ENCODE assay signal across 8 mouse cellular contexts in genomic region chr2:28514489-28514888, GRCm38 (mm10). TPM values are rescaled to one million over a fixed set of nuclear protein-coding genes. Genes with fewer than 3 reads are reported as not detected.
DNase-seq lines count a peak whose midpoint lies in the region; ATAC-seq and TF ChIP-seq lines count a peak whose summit lies in the region.

No protein-coding gene starts in this region.

- 22% methylated on average over 5 of the region's 5 CpGs for WGBS in forebrain, embryonic 11.5 days
- 18% methylated on average over 5 of the region's 5 CpGs for WGBS in lung, postnatal 0 days

- TF ChIP-seq CTCF in ES-Bruce4 (IDR thresholded peaks at IDR 0.05; ENCODE audit: low read depth, low read length), result peak; percentile 78
- TF ChIP-seq CTCF in brain, embryonic 14.5 days (IDR thresholded peaks at IDR 0.05; ENCODE audit: borderline replicate concordance, extremely low read depth, insufficient read depth, insufficient read length), result peak; percentile 91
- TF ChIP-seq CTCF in layer of hippocampus, adult 2 months (conservative IDR thresholded peaks at IDR 0.05), result peak; percentile 87
- TF ChIP-seq CTCF in lung, postnatal 0 days (IDR thresholded peaks at IDR 0.05), result peak; percentile 96

- no peaks in the 10 kb centered on the region for H3K36me3 ChIP-seq in ES-Bruce4 (ENCODE audit: control insufficient read depth, insufficient read depth, low read length, poor library complexity, severe bottlenecking)
- H3K36me3 ChIP-seq in forebrain, embryonic 11.5 days (ENCODE audit: control insufficient read depth, insufficient read depth, low read length), result no peaks in the 10 kb centered on the region
- no peaks in the 10 kb centered on the region for H3K36me3 ChIP-seq in lung, postnatal 0 days (ENCODE audit: insufficient read depth, low read length)

- peak overlapping the region; percentile 93 for H3K4me3 ChIP-seq in ES-Bruce4 (ENCODE audit: low read depth, low read length)
- peak overlapping the region; percentile 75 for H3K4me3 ChIP-seq in forebrain, embryonic 11.5 days (ENCODE audit: low read depth, low read length)
- peak overlapping the region; percentile 76 for H3K4me3 ChIP-seq in layer of hippocampus, adult 2 months
- H3K4me3 ChIP-seq in lung, postnatal 0 days (ENCODE audit: low read depth, low read length), result no peak overlapping the region; the same call in 1 of the 2 replicates

- H3K27me3 ChIP-seq in ES-Bruce4 (ENCODE audit: control insufficient read depth, insufficient read depth, low read length, poor library complexity, severe bottlenecking), result no peaks in the 10 kb centered on the region
- no peaks in the 10 kb centered on the region for H3K27me3 ChIP-seq in forebrain, embryonic 11.5 days (ENCODE audit: control insufficient read depth, insufficient read depth, low read length)
- no peaks in the 10 kb centered on the region for H3K27me3 ChIP-seq in lung, postnatal 0 days (replicated peaks; ENCODE audit: insufficient read depth, low read length)

- H3K9ac ChIP-seq in ES-Bruce4 (ENCODE audit: low read depth, poor library complexity, severe bottlenecking), result peak overlapping the region; percentile 71; the same call in 1 of the 2 replicates
- peak overlapping the region; percentile 95; the same call in 1 of the 2 replicates for H3K9ac ChIP-seq in forebrain, embryonic 11.5 days (ENCODE audit: low read length)
- H3K9ac ChIP-seq in lung, postnatal 0 days (replicated peaks; ENCODE audit: low read depth), result no peak overlapping the region

- DNase-seq in brain, embryonic 14.5 days (ENCODE audit: low read depth), result peak; percentile 89
- peak; percentile 93 for DNase-seq in forebrain, embryonic 11.5 days (ENCODE audit: low spot score)
- peak; percentile 85 to 91 for DNase-seq in heart, postnatal 14 days
- DNase-seq in layer of hippocampus, adult 2 months (ENCODE audit: low spot score in 2 of 2), result peak; percentile 80 to 92
- DNase-seq in lung, postnatal 0 days (ENCODE audit: low spot score), result peak; percentile 90
- peak; percentile 52 for DNase-seq in ovary, adult 18-20 months (ENCODE audit: low spot score)
- DNase-seq in thymus, postnatal 25 days, result peak; percentile 86

- peaks cover 7% of the 10 kb centered on the region for H3K4me1 ChIP-seq in ES-Bruce4 (ENCODE audit: control insufficient read depth, insufficient read depth, low read length)
- H3K4me1 ChIP-seq in forebrain, embryonic 11.5 days (replicated peaks; ENCODE audit: control insufficient read depth, insufficient read depth, low read length), result peaks cover 2% of the 10 kb centered on the region; the same call in 1 of the 2 replicates
- peaks cover 17% of the 10 kb centered on the region; the same call in 1 of the 2 replicates for H3K4me1 ChIP-seq in lung, postnatal 0 days (ENCODE audit: insufficient read depth, low read depth, low read length)

- no peak for ATAC-seq in forebrain, embryonic 11.5 days (replicated peaks; ENCODE audit: low FRiP score)
- ATAC-seq in lung, postnatal 0 days, result 0 out of 2 replicates have a peak, but pooled peaks have one; percentile 8

- no peaks in the 10 kb centered on the region for H3K9me3 ChIP-seq in ES-Bruce4 (replicated peaks; ENCODE audit: control insufficient read depth, insufficient read depth, low read length, poor library complexity, severe bottlenecking)
- no peaks in the 10 kb centered on the region for H3K9me3 ChIP-seq in forebrain, embryonic 11.5 days (ENCODE audit: control insufficient read depth, low read length)
- H3K9me3 ChIP-seq in lung, postnatal 0 days (ENCODE audit: low read length), result no peaks in the 10 kb centered on the region

- intact Hi-C loops in heart, postnatal 14 days (cut with DNase I), result no loop called here

- H3K27ac ChIP-seq in ES-Bruce4 (ENCODE audit: insufficient read depth, low read length), result peak overlapping the region; percentile 36
- no peak overlapping the region for H3K27ac ChIP-seq in forebrain, embryonic 11.5 days (ENCODE audit: low read depth, low read length)
- peak overlapping the region; percentile 78; the same call in 1 of the 2 replicates for H3K27ac ChIP-seq in layer of hippocampus, adult 2 months
- no peak overlapping the region for H3K27ac ChIP-seq in lung, postnatal 0 days (ENCODE audit: low read length)

- TF ChIP-seq POLR2A in ES-Bruce4 (IDR thresholded peaks at IDR 0.05; ENCODE audit: insufficient read depth, low read length), result no peak
- no peak for TF ChIP-seq POLR2A in brain, embryonic 14.5 days (IDR thresholded peaks at IDR 0.05; ENCODE audit: borderline replicate concordance, extremely low read depth, insufficient read depth, insufficient read length, poor library complexity, severe bottlenecking)

- peak overlapping the region; percentile 97 for H3K4me2 ChIP-seq in forebrain, embryonic 11.5 days (ENCODE audit: low read depth, low read length, severe bottlenecking)
- peak overlapping the region; percentile 93 for H3K4me2 ChIP-seq in lung, postnatal 0 days (replicated peaks; ENCODE audit: low read depth, low read length)

- TF ChIP-seq EP300 in ES-Bruce4 (IDR thresholded peaks at IDR 0.05; ENCODE audit: insufficient read depth, low read depth, low read length), result no peak
- no peak for TF ChIP-seq EP300 in lung, postnatal 0 days (IDR thresholded peaks at IDR 0.05)

RNA-seq across cellular contexts. Expression of gene Ralgds, which starts 1.6 kb away (rescaled TPM):
- 49.2 and 50.4 TPM in 2 replicates for polyA plus RNA-seq in ES-Bruce4 (2011; ENCODE audit: insufficient read depth, insufficient read length, low read depth, missing spikeins)
- polyA plus RNA-seq in brain, embryonic 14.5 days (2012; rRNA removed), result 179 and 191 TPM in 2 replicates
- 42.7 and 47.6 TPM in 2 replicates for polyA plus RNA-seq in forebrain, embryonic 11.5 days (2014; fragmentation: Nextera tagmentation; extraction: Ambion mirVana)
- total RNA-seq in heart, postnatal 14 days (2021), result 10 to 100 TPM; 14.5 to 18.2 TPM
- total RNA-seq in layer of hippocampus, adult 2 months (2021), result 100 to 1,000 TPM; 115 to 139 TPM
- 24.4 and 29.1 TPM in 2 replicates for polyA plus RNA-seq in lung, postnatal 0 days (2015; fragmentation: Nextera tagmentation; extraction: Ambion mirVana)

RNA-seq across cellular contexts. Expression of gene Gm10134, which starts 8.6 kb away (rescaled TPM):
- 2.8 TPM in 1 of 2 replicates, not detected in the other for polyA plus RNA-seq in ES-Bruce4 (2011; ENCODE audit: insufficient read depth, insufficient read length, low read depth, missing spikeins)
- 0.37 TPM in 1 of 2 replicates, not detected in the other for polyA plus RNA-seq in brain, embryonic 14.5 days (2012; rRNA removed)
- polyA plus RNA-seq in forebrain, embryonic 11.5 days (2014; fragmentation: Nextera tagmentation; extraction: Ambion mirVana), result not detected in 2 replicates
- 1 to 10 TPM; 1.2 to 1.4 TPM for total RNA-seq in heart, postnatal 14 days (2021)
- 1 to 10 TPM in 1 of 2 experiments, not detected in 1; 1.2 TPM for total RNA-seq in layer of hippocampus, adult 2 months (2021)
- polyA plus RNA-seq in lung, postnatal 0 days (2015; fragmentation: Nextera tagmentation; extraction: Ambion mirVana), result 5.8 and 6.1 TPM in 2 replicates

RNA-seq across cellular contexts. Expression of gene Gbgt1, which starts 17.8 kb away (rescaled TPM):
- polyA plus RNA-seq in ES-Bruce4 (2011; ENCODE audit: insufficient read depth, insufficient read length, low read depth, missing spikeins), result 2.1 and 2.8 TPM in 2 replicates
- polyA plus RNA-seq in brain, embryonic 14.5 days (2012; rRNA removed), result 0.91 and 1.8 TPM in 2 replicates
- 0.35 TPM in 1 of 2 replicates, not detected in the other for polyA plus RNA-seq in forebrain, embryonic 11.5 days (2014; fragmentation: Nextera tagmentation; extraction: Ambion mirVana)
- 1 to 10 TPM; 2.6 to 3.7 TPM for total RNA-seq in heart, postnatal 14 days (2021)
- 1 to 10 TPM; 1.8 to 2.2 TPM for total RNA-seq in layer of hippocampus, adult 2 months (2021)
- polyA plus RNA-seq in lung, postnatal 0 days (2015; fragmentation: Nextera tagmentation; extraction: Ambion mirVana), result 1.2 and 1.4 TPM in 2 replicates

RNA-seq across cellular contexts. Expression of gene Mrps2, which starts 46.6 kb away (rescaled TPM):
- polyA plus RNA-seq in ES-Bruce4 (2011; ENCODE audit: insufficient read depth, insufficient read length, low read depth, missing spikeins), result 68.4 and 74.6 TPM in 2 replicates
- polyA plus RNA-seq in brain, embryonic 14.5 days (2012; rRNA removed), result 50.3 and 61.5 TPM in 2 replicates
- 67.2 and 70.6 TPM in 2 replicates for polyA plus RNA-seq in forebrain, embryonic 11.5 days (2014; fragmentation: Nextera tagmentation; extraction: Ambion mirVana)
- 10 to 100 TPM; 41.5 to 44.7 TPM for total RNA-seq in heart, postnatal 14 days (2021)
- 10 to 100 TPM; 35.8 to 39.4 TPM for total RNA-seq in layer of hippocampus, adult 2 months (2021)
- 20.8 and 21.8 TPM in 2 replicates for polyA plus RNA-seq in lung, postnatal 0 days (2015; fragmentation: Nextera tagmentation; extraction: Ambion mirVana)

RNA-seq across cellular contexts. Expression of gene 1700007K13Rik, which starts 48.4 kb away (rescaled TPM):
- 34.9 and 41.9 TPM in 2 replicates for polyA plus RNA-seq in ES-Bruce4 (2011; ENCODE audit: insufficient read depth, insufficient read length, low read depth, missing spikeins)
- 1.3 and 2.1 TPM in 2 replicates for polyA plus RNA-seq in brain, embryonic 14.5 days (2012; rRNA removed)
- 1.6 and 2.2 TPM in 2 replicates for polyA plus RNA-seq in forebrain, embryonic 11.5 days (2014; fragmentation: Nextera tagmentation; extraction: Ambion mirVana)
- not detected for total RNA-seq in heart, postnatal 14 days (2021)
- 1 to 10 TPM; 1.9 to 2.4 TPM for total RNA-seq in layer of hippocampus, adult 2 months (2021)
- 13.5 and 18.3 TPM in 2 replicates for polyA plus RNA-seq in lung, postnatal 0 days (2015; fragmentation: Nextera tagmentation; extraction: Ambion mirVana)

Comparison
In these comparisons a context has a peak if more than half of its experiments do, and no peak if none do; other contexts are left out.
1. H3K27ac ChIP-seq: peak in ES-Bruce4 (single experiment) and layer of hippocampus, adult 2 months (single experiment); none in forebrain, embryonic 11.5 days (single experiment) and lung, postnatal 0 days (single experiment).
2. Peak in every context shown above with its lines, with median percentiles within 50 percentile points of each other: CTCF ChIP-seq and DNase-seq.